Mouse (Mus musculus): ENCODE measurements around the gene Ppp2ca. TPM values are rescaled to one million over a fixed set of nuclear protein-coding genes. Genes with fewer than 3 reads are reported as not detected.
"Not testable (repeated sequence)": the region's sequence is repeated elsewhere in the genome, so short reads cannot be mapped to it uniquely, and the experiment has no call there.

Gene Ppp2ca
- total RNA-seq, 2 experiments from 2014 or later = 46.2 to 50.1 TPM

DNA sequence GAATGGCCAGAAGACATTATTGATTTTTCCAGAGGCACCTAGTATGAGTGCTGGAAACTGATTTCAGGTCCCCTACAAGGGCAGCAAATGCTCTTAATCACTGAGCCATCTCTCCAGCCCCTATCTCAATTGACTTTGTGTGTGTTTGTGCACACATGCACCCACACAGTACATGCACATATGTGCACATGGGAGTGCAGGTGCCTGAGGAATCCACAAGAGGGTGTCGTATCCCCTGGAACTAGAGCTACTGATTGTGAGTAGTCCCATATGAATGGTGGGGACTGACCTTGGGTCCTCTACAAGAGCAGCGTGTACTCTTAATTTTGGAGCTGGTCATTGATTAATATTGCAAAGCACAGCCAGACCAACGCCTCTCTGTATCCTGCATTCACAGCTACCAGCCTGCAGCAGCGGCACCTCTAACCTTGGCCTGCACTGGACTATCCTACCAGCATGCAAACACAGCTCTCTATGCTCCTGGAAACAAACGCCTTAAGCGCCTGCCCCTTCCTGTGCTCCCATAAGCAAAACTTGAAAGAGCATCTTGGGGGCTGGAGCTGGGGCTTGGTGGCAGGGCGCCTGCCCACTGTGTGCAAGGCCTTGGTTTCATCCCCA is 32.1 kb downstream of the Ppp2ca start:
- no peak for DNase-seq

DNA sequence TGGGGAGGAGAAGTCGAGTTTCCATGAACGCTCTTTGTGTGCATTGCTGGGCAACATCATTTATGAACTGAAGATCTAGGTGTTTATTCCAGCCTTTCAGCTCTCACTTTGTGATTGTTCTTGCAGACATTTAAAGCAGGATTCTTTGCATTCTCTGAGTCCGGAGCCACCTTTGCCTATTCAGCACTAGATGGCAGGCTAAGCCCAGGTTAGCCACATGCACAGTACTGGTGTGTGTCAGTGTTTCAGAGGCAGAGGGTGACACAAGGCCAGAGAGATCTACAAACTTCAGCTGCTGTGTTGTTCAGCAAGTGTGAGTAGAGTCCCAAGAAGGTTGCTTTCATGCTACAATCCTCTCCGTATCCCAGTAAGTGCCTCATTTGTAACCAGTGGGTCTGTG is 45.2 kb downstream of the Ppp2ca start:
- DNase-seq = peak; percentile 20

DNA sequence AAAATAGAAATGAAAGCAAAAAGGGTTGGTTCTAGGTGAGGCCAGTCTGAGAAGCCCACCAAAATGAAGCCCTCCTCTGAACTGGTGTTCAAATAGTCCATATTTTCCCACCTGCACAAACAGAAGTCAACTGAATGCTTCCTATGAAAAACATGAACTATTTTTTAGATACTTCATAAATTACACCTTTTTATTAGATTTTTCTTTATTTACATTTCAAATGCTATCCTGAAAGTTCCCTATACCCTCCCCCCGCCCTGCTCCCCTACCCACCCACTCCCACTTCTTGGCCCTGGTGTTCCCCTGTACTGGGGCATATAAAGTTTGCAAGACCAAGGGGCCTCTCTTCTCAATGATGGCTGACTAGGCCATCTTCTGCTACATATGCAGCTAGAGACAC is 46.9 kb downstream of the Ppp2ca start, which contains the start of gene Olfr1373:
Gene Olfr1373, minus strand, starts transcription at position 101 of the 400 bp plus-strand sequence.
- DNase-seq = not testable (repeated sequence)

DNA sequence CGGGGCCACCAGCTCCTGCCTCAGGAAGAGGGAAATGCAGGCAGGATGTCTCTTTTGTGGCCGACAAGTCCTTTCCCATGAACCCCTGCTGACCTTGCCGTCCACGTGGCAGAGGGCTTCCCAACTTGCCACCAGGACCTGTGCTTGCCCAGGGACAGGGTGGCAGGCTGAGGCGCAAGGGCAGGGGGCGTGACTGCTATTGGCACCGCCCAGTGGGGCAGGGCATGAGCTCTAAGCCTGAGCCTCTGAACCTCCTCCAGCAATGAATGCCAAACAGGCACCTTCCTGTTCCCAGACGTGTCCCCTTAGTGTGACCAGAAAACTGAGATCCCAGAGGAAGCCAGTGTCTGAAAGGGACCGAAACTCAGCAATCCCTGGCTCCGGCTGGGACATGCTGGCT is 65.4 kb downstream of the Ppp2ca start:
- DNase-seq = peak; percentile 23

DNA sequence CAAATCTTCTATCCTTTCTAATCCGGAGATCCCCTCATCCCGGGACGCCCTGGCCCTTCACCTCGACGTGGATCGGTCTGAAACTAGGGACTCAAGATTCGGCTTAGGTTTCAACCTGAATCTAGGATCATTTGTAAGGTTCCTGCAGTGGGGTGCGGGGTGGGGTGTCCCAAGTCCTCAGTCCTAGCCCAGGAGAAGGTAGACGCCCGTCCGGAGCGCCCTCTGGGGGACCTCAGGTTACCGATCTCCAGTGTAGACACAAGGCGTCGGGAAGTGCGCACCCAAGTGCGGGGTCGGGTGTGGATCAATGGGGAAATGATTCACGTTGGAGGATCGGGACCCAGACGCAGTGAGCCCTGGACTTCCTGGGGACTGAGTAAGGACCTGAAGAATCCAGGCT is 68.6 kb downstream of the Ppp2ca start:
- peak; percentile 17 for DNase-seq

DNA sequence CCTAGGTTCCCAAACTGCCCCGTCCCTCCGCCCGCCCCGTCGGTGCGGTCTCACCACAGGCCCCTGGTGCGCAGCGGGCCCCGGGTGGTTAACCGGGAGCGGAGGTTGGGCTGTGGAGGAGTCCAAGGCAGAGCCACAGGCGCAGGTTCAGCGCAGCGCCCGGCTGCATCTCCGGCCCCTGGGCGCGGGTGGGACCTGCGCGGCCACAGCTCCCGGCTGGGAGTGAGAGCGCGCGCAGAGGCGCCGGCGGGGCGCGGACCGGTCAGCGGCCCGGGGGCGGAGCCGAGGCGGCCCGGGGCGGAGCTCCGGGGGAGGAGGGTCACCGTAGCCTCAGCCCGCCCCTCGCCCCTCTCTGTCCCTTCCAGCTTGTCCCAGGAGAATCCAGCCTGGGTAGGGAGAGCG is 69.4 kb downstream of the Ppp2ca start:
- peak; percentile 14 for DNase-seq

DNA sequence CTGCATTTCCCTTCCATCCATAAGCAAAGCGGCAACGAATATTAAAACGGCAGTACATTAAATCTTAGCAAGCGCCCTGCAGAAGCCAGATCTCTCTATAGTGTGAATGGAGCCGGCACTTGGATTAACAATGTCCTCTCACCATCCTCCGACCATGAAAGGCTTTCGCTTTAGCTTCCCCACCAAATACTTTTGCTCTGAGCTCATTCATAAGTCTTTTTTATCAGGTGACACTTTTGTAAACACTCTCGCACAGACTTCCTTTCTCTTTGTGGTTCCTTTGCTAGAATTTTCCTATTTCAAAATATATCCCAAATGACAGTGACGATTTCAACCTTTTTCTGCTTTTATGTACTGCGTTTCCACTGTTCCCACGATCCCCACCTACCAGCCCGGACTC is 70.0 kb downstream of the Ppp2ca start:
- no peak for DNase-seq

Small RNA genes within 50 kb of the gene (microRNA-seq; reads per million reads assigned to microRNA genes)
- gene Gm24157 (0 reads per million in 2 experiments), gene Mir3061 (1.3 to 2.8 reads per million in 2 experiments)

Other genes with a start within 250 kb of the Ppp2ca start
- gene Jade2, start 241.0 kb upstream of the Ppp2ca start, total RNA-seq (2021) = 1 to 10 TPM; 2.3 to 2.6 TPM
- 10 to 100 TPM; 15.7 to 18.4 TPM for gene Cdkn2aipnl, start 131.0 kb upstream of the Ppp2ca start, total RNA-seq (2021)
- gene Ube2b, start 97.9 kb upstream of the Ppp2ca start, total RNA-seq (2021) = 100 to 1,000 TPM; 241 to 249 TPM
- 1 to 10 TPM; 5.5 to 5.9 TPM for gene Cdkl3, start 94.5 kb upstream of the Ppp2ca start, total RNA-seq (2021)
- not detected for gene Olfr1373, start 46.8 kb downstream of the Ppp2ca start, total RNA-seq (2021)
- not detected for gene Olfr1371, start 115.3 kb downstream of the Ppp2ca start, total RNA-seq (2021)
- 100 to 1,000 TPM; 254 to 257 TPM for gene Skp1a, start 133.3 kb downstream of the Ppp2ca start, total RNA-seq (2021)
- gene Tcf7, start 184.3 kb downstream of the Ppp2ca start, total RNA-seq (2021) = 1 to 10 TPM; 2.0 to 4.6 TPM

All from gastrocnemius, postnatal 10 days (tissue).